Mouse (Mus musculus) MEL-GATA-1-ER (cell line): ENCODE measurements around the gene Skap2.

Experiments used
- DNase-seq: peaks from one replicate; pipeline ENCODE4 v3.0.0-alpha.2; 2012; ENCODE audit warnings: low read depth; ENCODE audit errors: extremely low read depth

Skap2 gene

DNA sequence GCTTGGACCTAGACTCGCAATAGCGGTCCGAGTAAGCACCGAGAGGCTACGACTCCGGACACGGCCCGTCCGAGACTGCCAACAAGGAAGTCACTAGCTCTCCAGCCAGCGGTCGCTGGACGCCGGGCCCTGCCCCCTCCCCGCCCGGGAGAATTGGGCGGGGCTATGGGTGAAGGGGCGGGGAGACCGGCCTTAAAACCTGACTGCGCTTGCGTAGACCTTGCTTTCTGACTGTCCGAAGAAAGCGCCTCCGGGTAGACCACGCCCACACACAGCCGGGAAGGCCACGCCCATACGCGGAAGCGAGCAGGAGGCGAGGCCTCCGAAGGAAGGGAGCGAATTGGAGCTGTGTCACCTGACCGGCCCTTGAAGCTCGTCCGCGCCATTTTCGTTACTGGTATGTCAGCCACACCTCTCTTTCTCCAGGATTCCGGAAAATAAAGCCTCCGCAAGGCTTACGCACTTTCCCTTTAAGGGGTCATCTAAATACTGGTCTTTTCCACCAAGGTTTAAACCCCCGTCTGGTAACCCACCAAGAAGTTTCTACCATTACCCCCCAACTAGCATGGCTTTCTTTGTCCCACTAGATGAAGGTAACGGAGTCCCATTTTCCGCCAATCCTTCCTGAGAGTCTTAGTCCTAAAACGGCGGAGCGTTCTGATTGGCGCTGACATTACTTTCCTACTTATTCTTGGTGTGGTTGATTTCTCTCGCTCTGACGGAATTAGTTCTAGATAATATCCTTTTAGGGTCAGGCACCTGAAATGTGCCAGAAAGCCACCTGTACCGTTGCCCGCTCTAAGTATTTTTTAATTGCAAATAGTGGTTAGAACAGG, at the start of gene Skap2:
Skap2 (minus strand) TSS at position 141 of the 836 bp plus-strand sequence.
- peak; percentile 94 for DNase-seq

DNA sequence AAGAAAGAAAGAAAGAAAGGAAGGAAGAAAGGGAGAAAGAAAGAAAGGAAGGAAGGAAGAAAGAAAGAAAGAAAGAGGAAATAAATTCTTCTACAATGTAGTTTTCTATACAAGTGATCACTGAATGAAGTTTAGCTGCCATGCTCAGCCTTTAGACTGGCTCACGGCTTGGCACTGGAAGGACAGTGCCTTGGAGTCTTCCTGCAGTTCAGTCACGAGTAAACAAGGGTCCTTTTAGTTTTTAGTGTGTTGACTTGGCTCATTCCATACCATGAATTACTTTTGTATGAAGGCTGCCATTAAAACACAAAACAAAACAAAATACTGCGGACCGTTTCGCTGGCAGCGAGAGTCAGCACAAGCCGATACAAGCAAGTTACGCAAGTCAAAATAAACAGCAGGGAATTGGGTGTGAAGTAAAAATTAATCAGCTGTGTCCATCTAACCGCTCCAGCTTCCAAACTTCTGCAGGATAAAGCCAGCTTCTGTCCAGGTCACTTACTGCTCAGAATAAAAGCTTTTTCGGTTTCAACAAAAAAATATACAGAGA, 46.6 kb upstream of the Skap2 start:
- DNase-seq, result no peak

DNA sequence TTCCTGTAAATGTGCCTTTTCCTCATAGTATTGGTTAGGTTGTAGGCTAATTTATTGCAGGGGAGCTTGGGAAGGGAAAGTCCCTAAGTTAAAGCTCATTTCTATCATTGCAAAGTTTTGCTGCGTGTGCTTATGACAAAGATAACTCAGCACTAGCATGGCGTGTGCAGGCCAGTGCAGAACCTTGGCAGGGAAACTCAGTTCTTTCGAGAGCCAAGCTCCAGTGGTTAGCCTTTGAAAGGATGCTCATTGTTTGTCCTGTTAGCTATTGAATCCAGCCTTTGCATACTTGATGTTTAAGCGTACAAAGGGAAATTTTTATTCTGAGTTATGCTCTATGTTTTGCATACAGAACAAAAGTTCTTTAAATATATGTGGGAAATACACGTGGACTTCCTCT, 45.8 kb upstream of the Skap2 start:
- DNase-seq, result no peak

DNA sequence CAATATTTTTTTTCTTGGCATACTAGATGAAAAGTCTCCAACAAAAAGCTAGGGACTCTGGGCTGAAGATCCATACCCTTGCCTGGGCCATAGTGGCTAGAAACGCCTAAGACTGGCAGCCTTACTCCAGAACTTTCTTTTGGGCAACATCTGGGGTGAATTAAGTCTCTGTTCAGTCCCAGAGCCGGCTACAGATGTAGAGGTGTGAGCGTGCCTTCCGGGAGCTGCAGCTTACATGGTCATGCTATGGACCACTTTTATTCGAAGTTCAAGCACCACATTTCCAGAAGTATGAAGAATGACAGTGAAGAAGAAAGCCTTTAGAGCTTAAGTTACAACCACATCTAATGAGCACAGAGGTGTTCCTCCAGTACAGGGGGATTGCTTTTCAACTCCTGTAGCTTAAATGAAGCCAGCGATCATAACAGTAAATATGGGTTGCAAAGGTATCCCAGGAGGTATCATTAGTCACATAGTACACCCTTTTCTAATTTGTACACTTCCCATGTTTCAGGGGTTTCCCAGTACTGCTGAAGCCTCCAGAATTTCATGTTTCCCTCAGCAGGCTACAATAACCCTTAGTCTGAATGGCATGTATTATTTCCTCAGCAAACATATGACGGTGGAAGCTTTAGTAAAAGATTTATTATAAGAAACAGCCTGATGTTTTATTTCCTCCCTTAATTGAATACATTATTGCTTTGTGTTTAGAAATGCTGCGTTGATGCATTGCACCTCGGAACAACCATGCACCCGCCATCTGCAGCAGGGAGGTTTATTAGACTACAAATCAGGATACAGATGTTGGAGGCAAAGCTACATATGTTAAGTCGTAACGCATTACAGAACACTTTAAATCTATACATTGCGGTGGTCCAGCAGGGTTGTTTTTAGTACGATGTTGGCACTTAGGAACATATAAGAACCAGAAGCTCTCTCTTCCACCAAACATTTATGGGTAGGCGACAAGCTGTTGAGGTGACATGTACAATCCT, 41.5 kb upstream of the Skap2 start:
- no peak for DNase-seq

DNA sequence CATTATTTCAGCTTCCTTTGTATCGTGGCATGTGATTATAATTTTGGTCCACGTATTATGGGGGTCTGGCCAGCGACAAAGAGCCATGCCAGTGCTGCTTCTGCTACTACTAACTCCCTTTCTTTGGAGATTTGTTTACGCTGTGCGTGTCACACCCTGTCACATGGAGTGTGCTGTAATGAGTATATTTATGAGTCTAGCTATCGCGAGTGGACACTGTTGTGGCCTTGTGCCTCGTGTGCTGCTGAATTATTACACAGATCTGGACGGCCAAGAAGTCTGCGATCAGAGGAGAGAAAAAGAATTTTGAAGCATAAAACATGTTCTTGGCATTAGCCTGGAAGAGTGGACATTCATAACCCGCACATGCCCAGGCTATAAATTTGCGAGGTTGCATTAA, 37.7 kb upstream of the Skap2 start:
- DNase-seq, result no peak

DNA sequence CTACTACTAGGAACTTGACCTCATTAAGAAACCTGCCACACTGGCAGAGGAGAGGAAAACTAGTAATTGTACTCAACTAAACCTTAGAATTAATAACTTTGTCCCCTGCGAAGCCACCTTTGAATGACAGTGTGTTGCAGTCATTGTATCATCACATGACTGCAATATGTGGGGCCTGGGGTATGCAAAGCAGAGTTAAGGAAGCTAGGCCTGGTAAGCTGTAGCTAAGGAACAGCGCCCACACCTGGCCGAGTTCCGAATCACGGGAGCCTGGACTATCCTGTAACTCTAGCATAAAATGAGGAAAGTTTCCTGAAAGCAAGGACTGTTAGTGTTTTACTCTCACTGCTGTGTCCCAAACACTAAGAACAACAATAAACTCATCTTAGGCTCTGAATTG, 33.2 kb upstream of the Skap2 start:
- DNase-seq, result peak; percentile 13

DNA sequence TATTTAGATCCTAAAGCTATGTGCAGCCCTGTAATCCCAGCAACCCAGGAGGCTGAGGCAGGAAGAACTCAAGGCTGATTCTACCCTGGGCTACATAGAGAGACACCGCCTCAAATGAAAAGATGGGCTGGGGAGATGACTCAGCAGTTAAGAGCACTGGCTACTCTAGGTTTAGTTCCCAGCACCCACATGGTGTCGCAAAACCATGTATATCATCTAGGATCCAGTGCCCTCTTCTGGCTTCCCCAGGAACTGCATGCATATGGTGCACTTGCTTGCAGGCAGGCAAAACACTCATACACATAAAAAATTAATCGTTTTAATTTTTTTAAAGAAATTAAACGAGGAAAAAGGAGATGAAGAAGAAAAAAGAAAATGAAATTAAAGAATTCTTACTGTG, 23.7 kb upstream of the Skap2 start:
- peak; percentile 36 for DNase-seq

DNA sequence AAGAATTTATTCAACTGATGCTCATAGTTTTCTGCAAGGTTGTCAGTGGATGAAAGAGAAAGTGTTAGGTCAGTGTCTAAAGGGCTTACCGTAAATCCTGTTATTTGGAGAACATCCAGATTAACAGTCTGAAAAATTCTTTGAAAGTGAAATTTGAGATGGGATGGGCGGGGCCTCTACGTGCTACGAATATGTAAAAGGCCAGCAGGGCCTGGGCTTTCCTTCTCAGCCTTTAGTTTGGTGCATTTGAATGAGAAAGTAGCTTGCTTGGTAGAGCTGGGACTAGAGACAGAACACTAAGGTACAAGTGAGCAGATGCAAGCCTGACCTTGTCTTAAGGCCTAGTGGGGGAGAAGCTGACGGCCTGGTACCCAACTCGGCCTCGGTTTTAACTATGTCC, 18.8 kb upstream of the Skap2 start:
- no peak for DNase-seq

DNA sequence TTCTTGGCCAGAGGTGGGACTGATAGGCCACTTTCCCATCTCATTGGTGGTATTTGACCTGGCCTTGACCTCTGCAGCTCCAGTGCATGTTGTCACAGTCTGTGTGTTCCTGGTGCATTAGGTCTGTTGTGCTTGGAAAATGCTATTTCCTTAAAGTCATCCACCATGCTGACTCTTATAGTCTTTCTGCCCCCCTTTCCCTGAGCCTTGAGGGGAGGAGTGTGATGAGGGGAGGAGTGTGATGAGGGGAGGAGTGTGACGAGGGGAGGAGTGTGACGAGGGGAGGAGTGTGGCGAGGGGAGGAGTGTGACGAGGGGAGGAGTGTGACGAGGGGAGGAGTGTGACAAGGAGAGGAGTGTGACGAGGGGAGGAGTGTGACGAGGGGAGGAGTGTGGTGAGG, 15.8 kb upstream of the Skap2 start:
- no peak for DNase-seq

DNA sequence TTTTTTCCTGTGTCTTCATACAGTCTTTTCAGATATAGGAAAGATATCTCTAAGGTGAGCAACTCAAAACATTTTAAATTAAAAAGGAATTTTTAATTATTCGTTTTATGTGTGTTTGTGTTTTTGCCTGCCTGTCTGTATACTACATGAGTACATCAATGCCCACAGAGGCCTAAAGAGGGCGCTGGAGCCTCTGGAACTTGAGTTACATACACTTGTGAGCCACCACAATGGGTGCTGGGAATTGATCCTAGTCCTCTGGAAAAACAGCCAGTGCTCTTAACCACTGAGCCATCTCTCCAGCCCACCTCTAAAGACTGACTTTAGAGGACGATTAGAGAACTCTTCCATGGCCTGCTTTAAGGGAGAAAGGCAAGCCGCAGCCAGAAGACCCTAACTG, 14.8 kb upstream of the Skap2 start:
- no peak for DNase-seq

DNA sequence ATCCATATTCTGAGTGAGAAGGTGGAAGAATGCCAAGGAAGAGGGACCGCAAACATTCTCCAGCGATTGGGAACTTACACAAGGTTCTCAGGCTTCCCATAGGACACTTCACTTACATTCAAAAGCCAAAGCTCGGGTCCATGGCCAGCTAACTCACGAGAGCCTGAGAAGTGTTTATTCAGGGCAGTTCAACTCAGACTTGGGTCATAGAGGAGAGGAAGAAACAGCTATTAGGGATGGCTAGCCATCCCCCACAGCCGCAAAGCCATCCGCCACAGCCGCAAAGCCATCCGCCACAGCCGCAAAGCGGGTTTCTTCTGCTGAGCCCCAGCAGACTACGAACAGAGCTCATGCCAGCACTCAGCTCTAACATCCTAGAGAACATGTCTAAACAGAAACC, 13.9 kb upstream of the Skap2 start:
- no peak for DNase-seq

DNA sequence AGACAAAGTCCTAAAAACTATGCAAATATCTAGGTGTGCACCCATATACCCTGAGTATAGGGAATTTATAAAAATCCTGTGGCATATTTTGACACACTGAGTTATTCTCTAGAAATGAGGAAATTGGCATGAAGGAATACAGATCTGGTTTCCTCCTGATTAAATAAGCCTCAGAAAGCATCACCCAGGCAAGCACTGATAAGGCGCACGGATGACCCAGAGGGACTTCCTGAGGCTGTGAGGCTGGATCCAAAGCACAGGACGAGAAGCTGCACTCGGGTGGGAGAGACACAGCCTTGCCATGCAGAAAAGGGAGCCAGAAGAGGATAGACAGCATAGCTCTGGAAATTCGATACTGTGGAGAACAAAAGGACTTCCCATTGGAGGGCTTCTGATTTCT, 12.4 kb upstream of the Skap2 start:
- peak; percentile 80 for DNase-seq

DNA sequence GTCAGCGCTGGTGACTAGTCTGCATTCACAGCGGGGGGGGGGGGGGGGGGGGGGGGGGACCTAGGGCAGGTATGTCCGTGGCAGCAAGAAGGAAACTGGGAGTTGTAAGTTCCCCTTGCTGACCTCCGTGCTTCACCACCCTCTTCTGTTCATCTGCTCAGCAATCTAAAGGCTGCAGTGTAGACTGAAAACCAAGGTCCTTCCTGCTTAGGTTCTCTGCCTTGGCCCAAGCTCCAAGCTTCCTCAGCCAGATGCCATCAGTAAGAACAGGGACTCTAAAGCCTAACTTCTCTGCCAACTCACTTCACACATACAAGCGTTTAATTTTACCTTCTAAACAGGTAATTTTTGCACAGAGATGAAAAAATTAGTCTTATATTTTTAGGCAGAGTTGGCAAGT, 10.0 kb upstream of the Skap2 start:
- no peak for DNase-seq

DNA sequence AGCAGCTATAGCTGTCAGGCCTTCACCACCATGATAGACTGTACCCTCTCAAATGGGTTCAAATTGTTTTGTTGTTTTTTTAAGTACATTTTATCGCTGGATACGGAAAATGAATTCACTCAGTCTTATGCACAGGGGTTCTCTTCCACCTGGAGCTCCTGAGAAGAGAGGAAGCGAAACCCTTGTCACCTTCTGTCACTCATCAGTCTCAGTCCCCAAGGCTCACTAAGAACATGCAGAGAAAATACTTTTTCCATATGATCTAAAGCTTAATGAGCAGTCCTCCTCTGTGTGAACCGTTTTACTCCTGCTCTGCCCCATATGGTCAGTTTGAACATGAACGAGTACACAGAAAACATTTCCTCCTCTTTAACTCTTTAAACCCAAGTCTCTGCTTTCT, 7.9 kb upstream of the Skap2 start:
- DNase-seq, result no peak

DNA sequence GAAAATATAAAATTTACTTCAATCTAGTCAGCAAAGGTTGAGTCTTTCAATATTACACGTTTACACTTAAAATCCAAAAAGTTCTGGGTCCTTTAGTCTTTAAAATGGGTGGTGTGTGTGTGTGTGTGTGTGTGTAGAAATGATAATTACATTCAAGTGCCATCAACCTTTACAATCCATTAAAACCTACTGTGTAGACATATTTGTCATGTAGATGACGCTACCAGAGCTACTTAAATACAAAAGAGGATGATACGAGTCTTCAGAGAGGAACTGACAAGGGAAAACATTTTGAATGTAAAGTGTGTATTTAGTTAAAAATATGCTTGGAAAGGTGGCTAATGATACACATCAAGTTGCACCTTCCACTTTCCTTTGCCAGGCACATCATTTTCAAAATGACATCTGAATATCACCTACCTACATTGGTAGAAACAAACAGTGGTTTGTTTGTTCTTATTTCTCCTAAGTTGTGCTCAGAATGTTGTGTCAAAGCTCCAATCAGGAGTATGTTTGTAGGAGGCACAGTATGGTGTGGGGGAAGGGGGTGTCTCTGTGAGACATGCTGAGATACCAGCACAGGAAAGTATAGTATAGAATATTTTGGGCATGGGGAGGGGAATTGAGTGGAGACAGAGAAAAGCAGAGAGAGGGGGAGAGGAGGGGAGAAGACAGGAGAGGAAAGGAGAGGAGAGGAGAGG, 1.0 kb upstream of the Skap2 start:
- peak; percentile 12 for DNase-seq

DNA sequence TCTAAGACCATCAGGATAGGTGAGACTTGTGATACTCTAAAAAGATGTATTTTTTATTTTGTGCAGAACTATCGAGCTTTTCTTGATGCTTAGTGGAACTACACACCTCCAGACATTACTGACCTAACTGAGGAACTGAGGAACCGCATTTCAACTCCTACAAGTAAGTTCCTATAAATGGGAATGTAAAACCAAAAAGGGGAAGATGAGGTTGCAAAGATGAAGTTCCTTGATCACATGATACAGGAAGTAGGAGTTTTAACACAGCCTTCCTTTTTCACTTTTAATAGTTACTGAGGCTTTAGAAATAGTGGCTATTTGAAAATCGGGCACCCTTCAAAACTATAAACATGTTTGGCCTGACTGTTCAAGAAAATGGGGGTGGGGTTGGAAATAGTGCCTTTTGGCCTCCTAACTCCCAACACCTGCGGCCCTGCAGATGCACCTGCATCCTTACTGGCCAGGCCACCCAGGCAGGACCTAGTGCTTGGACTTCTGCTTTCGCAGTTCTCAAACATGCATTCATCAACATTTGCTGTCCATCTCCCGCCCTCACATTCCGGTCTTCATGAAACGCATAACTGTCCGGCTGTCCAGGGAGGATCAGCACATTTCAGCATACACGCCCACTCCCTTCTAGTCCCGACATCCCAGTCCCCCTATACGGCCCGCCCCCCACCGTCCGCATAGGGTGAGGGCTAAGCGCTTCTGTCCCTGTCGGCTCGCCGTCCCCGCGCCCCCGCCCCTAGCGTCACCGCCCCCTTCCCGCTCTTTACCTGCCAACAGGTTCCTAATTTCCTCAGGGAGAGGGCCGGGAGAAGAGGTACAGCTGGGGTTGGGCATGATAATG, 565 bp downstream of the Skap2 start:
- DNase-seq, result peak; percentile 72

DNA sequence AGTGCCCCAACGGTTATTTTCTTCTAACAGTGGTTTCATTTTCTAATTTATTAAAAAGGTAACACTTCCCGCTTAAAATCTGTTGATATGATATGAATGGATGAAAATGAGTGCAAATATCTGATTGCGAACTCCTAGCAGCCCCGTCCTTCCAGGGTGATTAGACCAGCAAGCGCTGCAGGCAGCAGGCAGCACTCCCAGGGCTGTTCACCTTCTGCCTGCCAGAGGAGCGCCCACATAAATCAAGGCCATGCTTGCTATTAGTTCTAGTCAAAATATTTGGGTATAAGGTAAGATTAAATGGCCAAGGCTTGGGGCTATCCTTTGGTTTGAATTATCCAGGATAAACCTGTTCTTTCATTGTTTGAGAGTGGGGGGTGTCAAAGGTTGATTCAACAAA, 3.0 kb downstream of the Skap2 start:
- no peak for DNase-seq

DNA sequence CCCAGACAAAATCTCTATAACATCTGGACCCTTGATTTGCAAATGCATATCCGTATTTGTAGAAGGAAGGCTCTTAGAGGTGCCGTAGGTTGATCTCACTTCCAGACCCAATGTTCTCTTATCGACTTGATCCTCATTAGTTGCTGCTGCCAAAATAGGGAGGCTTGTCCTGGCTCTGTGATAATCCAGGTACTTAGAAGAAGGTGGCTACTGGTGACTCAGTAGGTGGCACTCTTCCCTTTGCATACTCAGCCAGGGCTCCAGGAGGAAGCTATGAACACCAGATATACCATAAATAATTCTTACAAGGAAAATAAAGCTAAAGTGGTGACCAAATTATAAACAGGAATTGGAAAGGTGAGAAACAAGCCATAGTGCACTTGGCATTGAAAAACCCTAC, 3.6 kb downstream of the Skap2 start:
- no peak for DNase-seq

DNA sequence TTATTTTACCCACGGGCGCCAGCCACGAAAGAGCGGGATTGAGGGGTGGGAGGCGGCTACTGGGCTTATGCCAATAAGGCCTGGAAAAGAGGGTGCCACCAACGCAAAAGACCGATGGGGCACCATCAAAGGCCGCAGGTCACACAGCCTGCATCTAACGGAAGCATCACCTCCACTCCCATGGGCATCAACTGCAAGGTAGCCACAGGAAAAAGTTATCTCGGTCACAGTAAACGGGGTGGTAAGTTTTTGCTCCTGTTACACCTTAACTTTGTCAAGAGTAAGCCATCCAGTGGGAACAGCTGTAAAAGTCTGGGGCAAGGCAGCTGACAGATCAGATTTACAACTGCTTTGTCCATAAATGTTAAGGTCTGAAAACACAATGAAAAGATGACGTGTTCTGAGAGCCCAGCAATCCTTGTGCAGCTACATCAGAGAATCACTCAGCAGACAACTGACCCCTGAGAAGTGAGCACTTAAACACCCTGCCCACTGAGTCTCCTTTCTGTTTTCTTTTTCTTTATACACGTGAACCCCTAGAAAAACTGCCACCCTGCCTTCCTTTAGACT, 5.6 kb downstream of the Skap2 start:
- no peak for DNase-seq

DNA sequence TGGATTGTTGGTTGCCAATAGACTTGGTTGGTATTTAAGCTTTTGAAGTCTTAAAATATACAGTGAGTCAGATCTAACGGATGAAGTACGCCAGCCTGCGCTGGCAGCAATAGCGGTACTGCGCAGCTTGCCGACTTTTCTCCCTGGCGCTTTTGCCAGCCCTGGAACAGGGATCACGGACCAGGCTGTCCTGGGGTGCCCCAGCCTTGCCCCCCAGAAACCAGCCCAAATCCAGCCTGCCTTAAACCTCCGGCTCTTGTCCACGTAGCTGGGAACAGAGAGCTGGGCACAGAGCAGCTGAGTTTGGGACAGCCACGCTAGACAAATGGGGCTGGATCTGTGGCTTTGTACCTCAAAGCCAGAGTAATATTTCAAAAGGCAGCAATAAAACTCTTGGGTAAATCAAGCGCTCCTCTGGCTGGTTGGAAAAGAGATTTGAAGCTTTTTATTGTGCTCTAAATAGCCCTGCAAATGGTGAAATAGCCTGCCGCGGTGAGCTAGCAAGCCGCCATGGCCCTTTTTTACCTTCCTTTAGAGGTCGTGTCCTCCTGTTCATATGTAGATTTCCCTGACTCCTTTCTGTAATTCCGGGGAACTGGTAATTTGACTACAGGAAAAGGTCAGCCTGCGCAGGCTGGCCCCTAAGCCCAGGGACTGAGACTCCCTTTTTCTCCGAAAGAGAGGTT, 6.2 kb downstream of the Skap2 start:
- no peak for DNase-seq
